Mouse (Mus musculus) frontal cortex, adult (tissue): Measurements from ENCODE around the gene Ppil2.
A peak's percentile ranks its signal among the peaks of the same experiment; 100 is the strongest.

Experiments used
- ATAC-seq: cut with Nextera tagmentation; 2 replicates; pipeline ENCODE4 v1.9.2; 2017; ENCODE audit warnings: mild to moderate bottlenecking, moderate library complexity, mixed read lengths; ENCODE audit not compliant: low TSS enrichment

Ppil2 gene

DNA sequence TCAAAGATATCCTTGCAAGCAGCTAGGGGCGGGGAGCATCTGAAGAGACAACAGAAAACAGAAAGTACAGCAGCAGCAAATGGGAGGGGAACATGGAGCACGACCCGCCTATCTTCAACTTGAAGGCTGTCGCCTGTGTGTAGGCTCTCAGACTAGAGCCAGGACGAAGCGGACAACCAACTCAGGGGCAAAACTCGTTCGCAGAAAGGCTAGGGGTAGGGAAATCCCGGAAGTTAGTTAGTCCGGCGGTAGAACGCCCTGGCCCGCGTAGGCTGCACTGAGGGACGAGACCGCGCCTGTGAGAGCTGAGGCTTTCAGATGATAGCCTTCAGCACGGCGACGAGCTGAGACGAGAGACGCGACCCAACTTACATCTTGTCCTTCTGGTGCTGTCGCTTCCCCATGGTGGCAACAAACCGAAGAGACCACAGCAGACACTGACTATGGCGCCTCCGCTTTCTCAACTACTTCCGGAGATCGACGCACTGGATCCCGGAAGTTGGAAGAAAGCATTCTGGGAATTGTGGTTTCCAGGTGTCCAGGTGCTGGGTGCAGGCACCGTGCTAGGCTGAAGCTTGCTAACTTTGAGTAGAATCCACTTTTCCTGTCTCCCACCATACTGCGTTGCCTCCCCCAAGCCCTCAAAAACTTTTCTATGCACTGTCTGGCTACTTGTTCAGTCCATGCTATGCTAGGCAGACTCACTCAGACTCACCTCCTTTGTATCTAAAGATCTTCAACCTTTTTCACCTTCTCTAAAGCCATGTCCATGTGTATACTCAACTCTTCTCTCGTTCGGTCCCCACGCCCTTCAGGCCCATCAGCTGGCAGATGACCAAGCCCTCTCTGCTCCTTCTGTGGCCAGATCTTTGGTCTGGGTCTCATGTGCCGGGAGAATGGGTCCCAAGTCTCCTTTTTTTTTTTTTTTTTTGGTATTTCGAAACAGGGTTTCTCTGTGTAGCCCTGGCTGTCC, at the start of gene Ppil2:
TSS of gene Ppil2 (minus strand) at position 487 of the 973 bp plus-strand sequence.
- ATAC-seq: peak; percentile 98

DNA sequence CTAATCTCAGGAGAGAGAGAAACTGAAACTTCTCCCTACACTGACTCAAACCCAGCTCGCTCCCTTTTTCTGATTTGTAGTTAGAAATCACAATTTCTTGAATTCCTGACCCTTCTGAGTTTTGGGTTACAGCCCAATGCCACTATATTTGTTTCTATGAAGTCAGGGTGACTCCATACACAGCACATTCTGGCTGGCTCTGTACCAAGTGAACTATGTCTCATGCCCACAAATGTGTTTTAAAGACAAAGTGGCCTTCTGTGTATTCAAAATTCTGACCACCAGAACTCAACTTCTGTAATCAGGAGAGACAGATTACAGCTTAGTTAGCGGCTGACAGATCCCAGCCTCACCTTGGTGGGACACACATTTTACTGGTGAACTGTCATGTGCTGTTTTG, 43.3 kb upstream of the Ppil2 start:
- no peak for ATAC-seq

DNA sequence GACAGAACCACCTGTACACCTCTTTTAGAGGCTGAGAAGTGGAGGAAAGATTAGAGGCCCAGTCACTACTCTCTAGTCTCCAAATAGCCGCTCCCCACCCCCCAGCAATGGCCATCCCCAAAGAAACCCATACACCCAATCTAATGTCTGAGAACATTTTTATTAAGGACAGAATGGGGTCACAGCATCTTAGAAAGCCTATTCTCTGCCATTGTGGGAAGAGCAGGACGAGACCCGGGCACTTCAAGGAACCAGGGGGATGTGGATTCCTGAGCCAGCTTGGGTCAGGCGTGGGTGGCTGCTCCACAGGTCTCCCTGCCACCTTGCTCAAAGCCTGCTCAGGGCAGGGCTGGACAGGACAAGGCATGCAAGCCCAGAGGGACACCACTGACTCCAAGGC, 40.8 kb upstream of the Ppil2 start:
- ATAC-seq: no peak

DNA sequence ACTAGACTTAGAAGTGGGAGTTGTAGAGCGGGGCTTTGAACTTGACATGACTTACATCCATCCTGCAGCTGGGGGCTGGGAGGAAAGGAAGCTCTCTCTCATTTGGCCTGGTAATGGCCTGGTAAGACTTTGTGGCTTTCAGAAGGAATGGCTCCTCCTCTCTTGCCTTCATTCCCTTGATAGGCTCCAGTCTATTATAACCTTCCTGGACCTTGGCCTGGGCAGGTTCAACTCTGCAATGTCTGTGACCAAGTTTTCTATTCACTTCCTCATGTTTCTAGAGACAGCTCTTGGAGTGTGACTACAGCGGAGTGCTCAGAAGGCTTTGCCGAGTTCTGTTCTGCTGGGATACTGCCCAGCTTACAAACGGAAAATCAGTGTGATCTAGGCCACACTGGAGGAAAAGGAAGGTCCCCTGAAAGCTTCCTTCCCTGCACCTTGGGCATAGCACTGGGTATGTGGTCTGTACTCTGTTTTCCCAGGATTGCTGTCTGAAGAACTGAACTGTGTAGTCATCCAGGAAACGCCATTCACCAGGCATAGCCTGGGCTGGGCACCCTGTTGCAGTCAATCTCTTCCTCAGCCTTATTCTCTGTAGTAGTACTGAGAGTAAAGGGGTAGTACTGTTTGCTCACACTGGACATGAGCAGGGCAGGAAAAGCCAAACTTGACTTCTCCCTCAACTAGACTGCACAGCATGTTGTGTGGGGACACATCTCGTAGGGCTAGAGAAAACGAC, 39.6 kb upstream of the Ppil2 start:
- no peak for ATAC-seq

DNA sequence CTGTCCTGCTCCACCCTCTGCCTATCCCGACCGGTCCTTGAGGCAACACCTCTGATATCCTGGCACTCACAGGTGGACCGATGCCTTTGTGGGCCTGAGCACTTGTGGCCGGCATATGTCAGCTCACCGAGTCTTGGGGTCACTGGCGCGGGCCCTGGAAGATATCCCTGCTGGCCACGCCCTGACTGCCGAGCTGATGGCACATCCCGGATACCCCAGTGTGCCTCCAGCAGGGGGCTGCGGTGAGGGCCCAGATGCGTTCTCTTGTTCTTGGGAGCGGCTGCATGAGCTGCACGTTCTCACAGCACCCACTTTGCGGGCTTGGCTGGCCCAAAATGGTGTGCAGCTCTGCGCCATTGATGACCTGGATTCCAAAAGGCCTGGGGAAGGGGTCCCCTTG, 37.0 kb upstream of the Ppil2 start:
- ATAC-seq: no peak

DNA sequence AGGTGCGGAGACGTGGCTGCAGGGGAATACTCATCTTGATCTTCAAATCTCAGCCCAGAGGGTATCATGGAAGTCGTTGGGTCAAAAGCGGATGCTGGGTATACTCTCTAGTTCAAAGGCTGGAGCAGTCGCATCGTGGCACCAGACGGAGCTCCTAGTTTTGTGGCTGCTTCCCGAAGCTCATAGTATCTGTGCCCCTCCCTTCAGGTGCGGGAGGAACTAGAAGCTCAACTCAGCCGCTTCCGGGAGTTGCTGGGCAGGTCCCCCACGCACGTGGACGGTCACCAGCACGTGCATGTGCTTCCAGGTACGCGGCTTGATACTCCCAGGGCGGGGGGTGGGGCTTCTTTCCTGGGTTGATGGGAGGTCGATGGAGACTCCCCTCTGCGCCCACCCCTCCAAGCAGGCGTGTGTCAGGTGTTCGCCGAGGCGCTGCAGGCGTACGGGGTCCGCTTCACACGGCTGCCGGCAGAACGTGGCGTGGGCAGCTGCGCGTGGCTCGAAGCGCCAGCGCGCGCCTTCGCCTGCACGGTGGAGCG, 36.4 kb upstream of the Ppil2 start:
- ATAC-seq: peak; percentile 38; the same call in 1 of the 2 replicates

DNA sequence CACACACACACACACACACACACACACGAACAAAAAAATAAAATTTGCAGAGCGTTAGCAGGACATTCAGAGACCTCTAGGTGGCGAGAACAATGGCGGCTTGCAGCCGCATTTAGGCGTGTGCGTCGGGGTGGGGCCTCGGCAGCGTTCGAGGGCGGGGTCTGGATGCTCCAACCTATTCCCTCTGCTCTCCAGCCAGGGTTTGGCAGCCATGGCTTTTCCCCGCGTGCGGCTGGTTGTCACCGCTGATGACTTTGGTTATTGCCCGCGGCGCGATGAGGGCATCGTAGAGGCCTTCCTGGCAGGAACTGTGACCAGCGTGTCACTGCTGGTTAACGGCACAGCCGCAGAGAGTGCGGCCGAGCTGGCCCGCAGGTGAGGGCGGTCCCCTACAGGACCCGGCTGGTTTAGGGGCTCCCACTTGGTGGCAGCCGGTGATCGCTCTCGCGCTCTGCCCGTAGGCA, 35.7 kb upstream of the Ppil2 start, which contains the start of gene Ccdc116:
TSS of gene Ccdc116 (minus strand) at position 458 of the 464 bp plus-strand sequence.
- ATAC-seq: peak; percentile 84

DNA sequence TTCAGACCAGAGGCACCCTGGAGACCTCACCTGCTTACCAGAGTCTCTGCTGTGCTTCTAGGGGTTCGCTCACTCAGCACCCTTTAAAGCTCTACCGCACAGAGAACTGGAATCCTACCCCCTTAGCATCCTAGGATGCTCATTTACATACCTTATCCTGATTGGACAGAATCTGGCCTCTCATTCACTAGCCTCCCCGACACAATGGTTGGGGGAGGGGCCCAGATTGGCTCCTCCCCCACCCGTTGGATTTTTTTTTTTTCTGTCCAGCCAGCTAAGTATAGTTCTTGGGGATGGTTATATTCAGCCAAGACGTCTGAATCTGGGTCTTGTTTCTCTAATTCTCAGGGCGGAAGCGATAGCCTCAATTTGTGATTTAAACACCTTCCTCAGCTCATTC, 33.3 kb upstream of the Ppil2 start, which contains the start of gene Ydjc:
TSS of gene Ydjc (plus strand) at position 283 of the 400 bp plus-strand sequence.
- ATAC-seq: no peak

DNA sequence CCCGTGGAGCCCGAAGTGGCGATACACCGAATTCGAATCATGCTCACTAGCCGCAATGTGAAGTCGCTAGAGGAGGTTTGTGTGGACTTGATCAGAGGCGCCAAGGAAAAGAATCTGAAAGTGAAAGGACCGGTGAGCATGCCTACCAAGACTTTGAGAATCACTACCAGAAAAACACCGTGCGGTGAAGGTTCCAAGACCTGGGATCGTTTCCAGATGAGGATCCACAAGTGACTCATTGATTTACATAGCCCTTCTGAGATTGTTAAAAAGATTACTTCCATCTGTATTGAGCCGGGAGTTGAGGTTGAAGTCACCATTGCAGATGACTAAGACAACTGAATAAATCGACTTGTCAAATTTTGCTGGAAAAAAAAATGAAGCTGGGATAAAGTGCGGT, 26.3 kb upstream of the Ppil2 start:
- no peak for ATAC-seq

DNA sequence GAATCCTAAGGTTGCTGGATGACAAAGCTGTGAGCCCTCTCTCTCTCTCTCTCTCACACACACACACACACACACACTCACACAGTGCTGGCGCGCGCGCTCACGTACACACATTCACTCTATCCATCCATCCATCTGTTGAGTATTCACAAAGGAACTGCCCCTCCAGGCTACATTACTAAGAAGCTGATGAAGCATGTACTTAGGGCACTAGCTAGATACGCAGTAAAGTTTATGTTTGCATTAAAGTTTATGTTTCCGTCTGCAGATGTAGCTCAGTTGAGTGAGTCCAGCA, 21.8 kb upstream of the Ppil2 start:
- ATAC-seq: no peak

DNA sequence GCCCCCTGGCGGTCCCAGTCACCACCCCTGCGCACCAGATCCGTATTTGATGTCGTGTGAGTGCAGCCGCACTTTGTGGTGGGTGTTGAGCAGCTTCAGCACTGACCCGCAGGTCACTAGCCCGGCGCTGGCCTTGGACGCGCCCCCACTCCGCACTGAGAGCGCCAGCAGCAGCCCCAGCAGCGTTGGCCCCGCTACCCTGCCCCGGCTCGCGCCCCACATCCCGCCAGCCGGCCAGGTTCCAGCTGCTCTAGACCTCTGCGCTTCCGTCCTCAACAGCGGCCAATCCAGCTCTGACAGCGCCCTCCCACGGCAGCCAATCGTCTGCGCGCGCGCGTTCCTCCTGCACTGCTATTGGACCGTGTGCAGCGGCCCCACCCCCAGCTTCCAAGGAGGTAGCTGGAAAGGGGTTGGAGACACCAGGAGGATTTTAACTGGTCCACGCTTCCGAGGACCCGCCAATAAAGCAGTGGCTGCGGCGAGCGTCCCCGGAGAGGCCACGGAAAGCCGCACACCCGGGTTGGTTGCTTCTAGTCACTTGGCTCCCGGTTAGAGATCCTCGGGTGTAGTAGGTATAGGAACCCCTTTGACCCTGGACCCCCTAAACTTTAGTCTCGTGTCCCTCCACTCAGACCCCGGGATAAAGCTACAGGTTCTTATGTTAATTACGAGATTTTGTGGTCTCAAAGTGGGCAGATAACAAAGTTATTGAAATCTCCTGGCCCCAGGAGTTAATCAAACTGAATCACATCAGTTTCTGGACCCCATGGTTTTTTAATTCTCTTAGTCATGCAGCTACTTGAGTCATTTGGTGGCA, 21.2 kb upstream of the Ppil2 start, which contains the start of gene Sdf2l1:
TSS of gene Sdf2l1 (minus strand) at position 295 of the 817 bp plus-strand sequence.
- ATAC-seq: peak; percentile 98

DNA sequence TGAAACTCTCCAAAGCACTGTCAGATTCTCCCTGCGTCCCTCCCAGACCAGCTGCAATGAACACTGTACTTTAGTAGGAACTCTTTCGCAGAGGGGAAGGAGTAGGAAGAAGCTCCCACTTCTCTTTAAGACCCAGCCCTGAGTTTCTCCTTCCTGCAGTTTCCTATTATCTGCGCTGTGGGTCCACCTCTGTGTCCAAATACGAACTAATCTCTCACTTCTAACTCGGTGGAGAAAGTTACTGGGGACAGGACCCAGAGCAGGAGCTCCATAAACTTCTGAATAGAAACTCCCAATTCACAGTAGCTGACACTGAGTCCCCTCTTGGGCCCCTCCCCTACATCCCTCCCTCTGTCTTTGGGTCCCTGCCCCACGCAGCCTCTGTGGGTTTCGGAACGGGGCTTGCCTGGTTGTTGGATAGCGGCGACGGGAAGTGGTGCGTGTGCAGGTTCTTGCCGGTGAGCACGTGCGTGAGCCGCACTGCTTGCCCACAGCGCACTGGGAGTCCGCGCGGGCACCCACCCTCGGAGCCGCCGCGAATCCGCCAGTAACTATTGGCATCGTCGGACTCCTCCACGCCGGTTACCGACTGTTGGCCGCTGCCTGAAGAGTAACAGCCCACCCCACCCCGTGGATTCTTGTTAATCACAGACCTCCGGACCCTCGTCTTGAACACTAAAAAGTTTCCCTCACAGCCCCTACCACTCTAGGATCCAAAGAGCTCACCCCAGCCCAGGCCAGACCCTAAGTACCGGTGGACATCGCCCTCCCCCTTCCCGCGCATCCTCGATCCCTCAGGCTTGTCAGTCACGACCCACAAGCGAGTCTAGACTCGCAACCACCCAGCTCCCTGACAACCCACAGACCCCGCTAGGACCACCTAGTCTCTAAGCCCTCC, 20.4 kb upstream of the Ppil2 start:
- peak; percentile 25; the same call in 1 of the 2 replicates for ATAC-seq

DNA sequence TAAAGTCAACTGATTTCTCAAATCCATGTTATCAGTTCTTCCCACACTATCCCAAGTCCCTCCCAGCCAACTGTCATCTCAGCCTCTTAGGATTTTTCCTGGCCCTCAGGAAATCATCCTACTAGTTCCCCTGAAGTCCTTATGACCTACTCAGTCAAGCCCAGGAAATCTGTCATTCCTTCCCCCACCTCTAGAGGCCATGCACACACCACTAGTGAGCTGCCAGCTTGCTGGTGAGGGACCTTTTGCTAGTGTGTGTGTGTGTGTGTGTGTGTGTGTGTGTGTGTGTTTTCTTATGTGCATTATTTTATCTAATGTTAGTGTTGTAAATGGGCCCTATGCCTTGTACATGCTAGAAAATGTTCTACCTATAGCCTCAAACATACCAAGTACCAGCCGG, 16.2 kb upstream of the Ppil2 start:
- ATAC-seq: no peak

DNA sequence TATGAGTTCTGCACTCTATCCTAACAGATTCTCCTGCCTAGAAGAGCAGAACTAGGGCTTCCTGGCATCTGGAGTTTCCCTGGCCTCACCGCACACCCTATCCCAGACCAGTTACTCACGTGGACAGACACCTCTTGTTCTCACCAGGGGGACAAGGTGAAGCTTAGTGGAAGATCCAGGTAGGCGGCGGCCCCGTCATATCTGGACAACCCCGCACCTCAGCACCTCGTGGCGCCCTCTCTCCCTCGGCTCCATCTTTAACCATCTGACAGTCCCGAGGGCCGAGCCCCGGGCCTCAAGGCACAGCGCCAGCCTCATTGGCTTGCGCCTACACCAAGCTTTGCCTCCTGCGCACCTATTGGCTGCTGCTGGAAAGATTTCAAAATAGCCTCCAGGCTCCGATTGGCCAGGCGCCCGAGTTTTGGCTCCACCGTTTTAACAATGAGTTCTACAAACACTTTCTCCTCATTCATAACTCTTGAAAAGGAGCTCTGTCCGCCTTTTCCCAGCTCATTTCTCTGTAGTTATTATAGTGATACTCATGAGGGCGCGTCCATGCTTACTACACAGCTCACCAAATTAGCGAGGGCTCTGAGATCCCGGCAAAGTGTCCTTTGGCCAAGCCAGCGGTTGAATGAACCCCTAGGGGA, 13.9 kb upstream of the Ppil2 start, which contains the start of gene 2610318N02Rik:
TSS of gene 2610318N02Rik (minus strand) at position 297 of the 650 bp plus-strand sequence.
- ATAC-seq: peak; percentile 60

DNA sequence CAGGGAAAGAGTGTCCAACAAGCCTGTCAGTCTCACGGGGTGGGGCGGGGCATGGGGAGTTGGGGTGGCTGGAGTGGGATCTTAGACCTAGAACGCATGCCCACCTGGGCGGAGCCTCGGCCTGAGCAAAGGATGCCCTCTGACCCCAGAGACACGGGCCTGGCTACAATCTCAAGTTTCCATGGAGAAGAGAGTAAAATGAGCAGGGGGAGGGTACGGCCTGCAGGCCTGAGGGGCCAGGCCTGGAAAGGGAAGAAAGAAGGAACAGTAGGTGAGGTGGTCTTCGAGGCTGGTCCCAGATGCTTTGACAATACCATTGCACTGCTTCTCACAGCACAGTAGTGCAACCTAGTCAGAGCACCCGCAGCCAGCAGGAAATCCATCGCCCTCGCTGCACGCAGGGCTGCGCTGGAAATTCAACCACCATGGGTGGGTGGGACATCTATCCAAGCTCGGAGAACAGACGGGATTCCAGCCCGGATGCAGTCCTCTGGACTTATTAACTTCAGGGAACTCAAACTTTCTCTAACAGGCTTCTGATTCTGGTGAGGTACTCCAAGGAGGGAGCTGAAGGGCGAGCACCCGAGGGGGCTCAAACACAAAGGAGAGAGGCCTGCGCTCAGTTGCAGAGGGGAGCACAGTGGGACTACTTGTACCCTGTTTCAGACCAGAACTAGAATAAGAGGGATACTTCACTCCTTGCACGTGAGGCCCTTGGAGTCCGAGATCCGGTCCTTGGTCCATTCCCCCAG, 13.2 kb upstream of the Ppil2 start:
- no peak for ATAC-seq

DNA sequence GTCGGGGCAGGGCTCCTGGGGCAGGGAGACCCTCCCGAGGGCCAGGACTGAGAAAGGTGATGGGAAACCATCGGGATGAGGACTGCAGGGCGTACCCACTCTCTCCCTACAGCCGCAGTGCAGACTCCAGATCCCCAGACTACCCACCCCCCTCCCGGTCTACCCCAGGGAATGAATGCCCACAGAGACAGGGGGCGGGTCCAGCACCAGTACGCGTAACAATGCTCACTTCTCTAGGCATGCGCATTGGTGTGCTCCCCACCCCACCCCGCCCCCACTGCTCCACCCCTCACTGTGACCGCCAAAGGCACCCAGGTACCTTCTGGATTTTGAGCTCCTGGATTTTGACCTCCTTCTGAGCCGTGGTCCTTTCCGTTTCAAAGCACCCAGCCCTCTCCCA, 10.5 kb upstream of the Ppil2 start:
- ATAC-seq: no peak

DNA sequence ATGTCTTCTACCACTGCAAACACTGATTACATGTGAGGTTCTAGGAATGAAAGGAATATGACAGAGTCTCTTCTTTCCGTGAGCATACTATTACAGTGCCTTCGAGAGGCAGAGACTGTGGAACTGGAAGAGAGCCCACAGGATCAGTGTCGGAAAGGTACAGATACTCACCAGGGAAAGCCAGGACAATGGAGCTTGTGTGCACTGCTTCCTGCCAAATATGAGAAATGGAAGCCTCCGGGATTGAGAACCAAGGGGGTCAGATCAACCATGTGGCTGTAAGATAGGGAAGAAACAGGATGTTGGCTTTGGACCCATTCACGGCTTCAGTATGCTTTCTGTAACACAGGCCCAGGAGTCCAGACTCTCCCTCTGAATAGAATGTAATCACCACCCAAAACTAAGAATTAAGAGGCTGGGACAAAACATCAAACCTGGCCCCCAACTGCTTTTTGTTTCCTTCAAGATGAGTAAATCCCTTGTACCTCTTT, 6.3 kb upstream of the Ppil2 start:
- ATAC-seq: no peak

DNA sequence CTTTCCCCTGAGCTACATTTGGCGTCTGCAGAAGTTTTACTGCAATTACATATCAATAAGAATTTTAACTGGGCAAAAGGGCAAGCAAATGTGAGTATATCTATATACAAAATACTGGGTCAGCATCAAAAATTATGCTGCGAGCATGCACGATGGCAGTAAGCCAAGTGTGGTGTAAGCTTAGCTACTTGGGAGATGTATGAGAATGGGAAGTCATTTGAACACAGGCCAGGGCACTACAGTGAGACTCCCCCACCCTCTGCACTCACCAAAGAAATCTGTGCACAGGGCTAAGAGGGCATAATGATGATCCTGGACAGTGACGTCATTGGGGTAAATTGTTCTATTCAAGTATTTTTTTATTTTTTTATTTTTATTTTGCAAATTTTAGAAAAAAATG, 6.5 kb downstream of the Ppil2 start:
- ATAC-seq: no peak
